Mouse (Mus musculus) CH12.LX (cell line): ENCODE results near the gene Ap2b1. TPM values are rescaled to one million over a fixed set of nuclear protein-coding genes. Genes with fewer than 3 reads are reported as not detected.

Experiments
- DNase-seq: peaks from one replicate; pipeline ENCODE4 v3.0.0-alpha.2; 2013; ENCODE audit errors: extremely low read depth
- H3K27ac ChIP-seq: 2 replicates; pipeline ENCODE4 v1.5.1; 2012; ENCODE audit warnings: low read depth, mild to moderate bottlenecking, control low read depth, moderate library complexity; ENCODE audit not compliant: insufficient read depth
- H3K27me3 ChIP-seq: replicated peaks from 2 replicates; pipeline ENCODE3; 2012; ENCODE audit warnings: inconsistent platforms
- H3K36me3 ChIP-seq, 2 experiments: replicated peaks in 1 of 2; 2 replicates each; pipeline versions ENCODE3 to v1.6.1; 2012; ENCODE audit warnings: inconsistent platforms in 1 of 2, low read length in 1 of 2, mild to moderate bottlenecking in 1 of 2, mixed read lengths in 1 of 2, moderate library complexity in 1 of 2; ENCODE audit not compliant: control insufficient read depth in 1 of 2, insufficient read depth in 1 of 2
- H3K4me1 ChIP-seq, 2 experiments: 2 replicates each; pipeline ENCODE4 v1.6.1; 2012; ENCODE audit warnings: inconsistent platforms in 1 of 2, moderate library complexity in 1 of 2; ENCODE audit not compliant: insufficient read depth in 2 of 2, control insufficient read depth in 1 of 2
- H3K4me2 ChIP-seq: 2 replicates; pipeline ENCODE4 v1.6.1; 2012; ENCODE audit warnings: low read depth, mild to moderate bottlenecking, control low read depth; ENCODE audit not compliant: poor library complexity, insufficient read depth, severe bottlenecking
- H3K4me3 ChIP-seq, 3 experiments: fragments of 150-350 bp in 1 of 3; sonication (generic) in 1 of 3; replicated peaks in 1 of 3; 2 replicates each; pipeline versions ENCODE3 to v1.5.1; 2011 to 2012; ENCODE audit warnings: low read depth in 2 of 3, low read length in 2 of 3, mild to moderate bottlenecking in 2 of 3, moderate library complexity in 2 of 3, control low read depth in 1 of 3, improper control_type of control experiment in 1 of 3, inconsistent platforms in 1 of 3, mixed read lengths in 1 of 3; ENCODE audit not compliant: poor library complexity in 1 of 3
- H3K79me2 ChIP-seq: replicated peaks from 2 replicates; pipeline ENCODE4 v1.6.1; 2012; ENCODE audit warnings: mild to moderate bottlenecking, moderate library complexity; ENCODE audit not compliant: control insufficient read depth, poor library complexity, insufficient read depth, severe bottlenecking; ENCODE audit errors: extremely low read depth
- H3K9ac ChIP-seq: 2 replicates; pipeline ENCODE4 v1.6.1; 2012; ENCODE audit warnings: low read depth, mild to moderate bottlenecking, control low read depth, moderate library complexity; ENCODE audit not compliant: insufficient read depth
- H3K9me3 ChIP-seq: replicated peaks from 2 replicates; pipeline ENCODE3; 2012; ENCODE audit warnings: low read length, inconsistent platforms, mixed read lengths
- BHLHE40 ChIP-seq: IDR thresholded peaks from 2 replicates; pipeline ENCODE4 v1.6.1; 2011; ENCODE audit warnings: mild to moderate bottlenecking, low read depth, low read length, improper control_type of control experiment
- CHD1 ChIP-seq: IDR thresholded peaks from 2 replicates; pipeline ENCODE4 v1.6.1; 2012; ENCODE audit warnings: low read depth, low read length, improper control_type of control experiment, inconsistent platforms
- CTCF ChIP-seq, 2 experiments: IDR thresholded peaks in 1 of 2; conservative IDR thresholded peaks in 1 of 2; 2 replicates each; pipeline ENCODE4 v1.5.1; 2011 to 2012; ENCODE audit warnings: low read depth in 2 of 2, low read length in 2 of 2, improper control_type of control experiment in 1 of 2, inconsistent platforms in 1 of 2, mild to moderate bottlenecking in 1 of 2, moderate library complexity in 1 of 2
- E2F4 ChIP-seq: IDR thresholded peaks from 2 replicates; pipeline ENCODE4 v1.6.1; 2011; ENCODE audit warnings: low read depth, low read length, improper control_type of control experiment; ENCODE audit not compliant: insufficient replicate concordance
- ELF1 ChIP-seq: IDR thresholded peaks from 2 replicates; pipeline ENCODE4 v1.6.1; 2014; ENCODE audit warnings: low read depth, mild to moderate bottlenecking, inconsistent platforms, low read length, improper control_type of control experiment
- ETS1 ChIP-seq: conservative IDR thresholded peaks from 2 replicates; pipeline ENCODE4 v1.6.1; 2012; ENCODE audit warnings: low read depth, mild to moderate bottlenecking, inconsistent platforms, low read length, improper control_type of control experiment, moderate library complexity
- GABPA ChIP-seq: IDR thresholded peaks from 2 replicates; pipeline ENCODE4 v1.6.1; 2012; ENCODE audit warnings: low read depth, low read length, improper control_type of control experiment, inconsistent platforms; ENCODE audit not compliant: insufficient replicate concordance
- HCFC1 ChIP-seq: IDR thresholded peaks from 2 replicates; pipeline ENCODE4 v1.6.1; 2012; ENCODE audit warnings: low read depth, mild to moderate bottlenecking, inconsistent platforms, low read length, improper control_type of control experiment
- IRF4 ChIP-seq: IDR thresholded peaks from 2 replicates; pipeline ENCODE4 v1.6.1; 2014; ENCODE audit warnings: low read depth, mild to moderate bottlenecking, inconsistent platforms, low read length, improper control_type of control experiment
- JUN ChIP-seq: IDR thresholded peaks from 2 replicates; pipeline ENCODE4 v1.6.1; 2011; ENCODE audit warnings: low read depth, mild to moderate bottlenecking, low read length, improper control_type of control experiment, moderate library complexity; ENCODE audit not compliant: insufficient read depth
- JUND ChIP-seq: conservative IDR thresholded peaks from 2 replicates; pipeline ENCODE4 v1.6.1; 2011; ENCODE audit warnings: low read depth, low read length, improper control_type of control experiment
- MAFK ChIP-seq: IDR thresholded peaks from 2 replicates; pipeline ENCODE4 v1.6.1; 2011; ENCODE audit warnings: low read length, improper control_type of control experiment; ENCODE audit not compliant: insufficient replicate concordance
- MAX ChIP-seq: IDR thresholded peaks from 2 replicates; pipeline ENCODE4 v1.6.1; 2011; ENCODE audit warnings: low read length, improper control_type of control experiment
- MAZ ChIP-seq: IDR thresholded peaks from 2 replicates; pipeline ENCODE4 v1.6.1; 2012; ENCODE audit warnings: low read depth, mild to moderate bottlenecking, inconsistent platforms, low read length, improper control_type of control experiment, moderate library complexity
- MEF2A ChIP-seq: IDR thresholded peaks from 2 replicates; pipeline ENCODE4 v1.6.1; 2014; ENCODE audit warnings: low read depth, mild to moderate bottlenecking, inconsistent platforms, low read length, improper control_type of control experiment, borderline replicate concordance
- MYC ChIP-seq: IDR thresholded peaks from 2 replicates; pipeline ENCODE4 v1.6.1; 2011; ENCODE audit warnings: low read depth, mild to moderate bottlenecking, improper control_type of control experiment, low read length
- NELFE ChIP-seq: IDR thresholded peaks from 2 replicates; pipeline ENCODE4 v1.6.1; 2011; ENCODE audit warnings: low read depth, low read length, improper control_type of control experiment
- NRF1 ChIP-seq: IDR thresholded peaks from 2 replicates; pipeline ENCODE4 v1.6.1; 2014; ENCODE audit warnings: low read depth, mild to moderate bottlenecking, inconsistent platforms, low read length, improper control_type of control experiment, moderate library complexity
- PAX5 ChIP-seq: IDR thresholded peaks from 2 replicates; pipeline ENCODE4 v1.6.1; 2012; ENCODE audit warnings: low read length, inconsistent platforms, mixed read lengths
- POLR2A ChIP-seq: IDR thresholded peaks from 2 replicates; pipeline ENCODE4 v1.6.1; 2011; ENCODE audit warnings: low read depth, mild to moderate bottlenecking, improper control_type of control experiment, low read length
- POLR2AphosphoS2 ChIP-seq: IDR thresholded peaks from 2 replicates; pipeline ENCODE4 v1.6.1; 2011; ENCODE audit warnings: low read depth, low read length, improper control_type of control experiment
- RAD21 ChIP-seq: IDR thresholded peaks from 2 replicates; pipeline ENCODE4 v1.6.1; 2011; ENCODE audit warnings: low read depth, mild to moderate bottlenecking, low read length, improper control_type of control experiment, moderate library complexity
- SIN3A ChIP-seq: IDR thresholded peaks from 2 replicates; pipeline ENCODE4 v1.6.1; 2012; ENCODE audit warnings: low read length, improper control_type of control experiment, inconsistent platforms
- TBP ChIP-seq: conservative IDR thresholded peaks from 2 replicates; pipeline ENCODE4 v1.6.1; 2011; ENCODE audit warnings: low read depth, low read length, improper control_type of control experiment
- USF1 ChIP-seq: IDR thresholded peaks from 2 replicates; pipeline ENCODE4 v1.6.1; 2014; ENCODE audit warnings: low read depth, mild to moderate bottlenecking, inconsistent platforms, low read length, improper control_type of control experiment
- ZC3H11A ChIP-seq: IDR thresholded peaks from 2 replicates; pipeline ENCODE4 v1.6.1; 2012; ENCODE audit warnings: low read depth, mild to moderate bottlenecking, inconsistent platforms, low read length, improper control_type of control experiment
- ZKSCAN1 ChIP-seq: IDR thresholded peaks from 2 replicates; pipeline ENCODE4 v1.6.1; 2012; ENCODE audit warnings: low read depth, inconsistent platforms, low read length, improper control_type of control experiment, borderline replicate concordance
- ZNF384 ChIP-seq: IDR thresholded peaks from 2 replicates; pipeline ENCODE4 v1.6.1; 2012; ENCODE audit warnings: low read depth, low read length, improper control_type of control experiment, inconsistent platforms
- dilution Hi-C: fragments of 300-500 bp; cut with MboI; formaldehyde crosslinking; loops from 2 replicates; pipeline ENCODE4 v1.14.3; 2020; ENCODE audit warnings: low sequenced_read_pairs; ENCODE audit not compliant: extremely low pct_unique_long_range_greater_than_20kb, extremely low pct_ligation_motif_present
- in situ Hi-C: fragments of 300-500 bp; cut with MboI; formaldehyde crosslinking; loops from 3 replicates; pipeline ENCODE4 v1.14.3; 2019; ENCODE audit warnings: low sequenced_read_pairs, low pct_ligation_motif_present, low pct_unique_long_range_greater_than_20kb, mixed read lengths
- polyA plus RNA-seq: library from polyadenylated mRNA; unstranded; fragments of >175 nt; gene quantifications from 2 replicates; pipeline ENCODE4 v1.2.1, GENCODE M21; 2012; ENCODE audit warnings: low read depth; ENCODE audit not compliant: insufficient read length
- total RNA-seq, 2 experiments: library from RNA; depleted of rRNA; stranded (reverse); fragments of 300-350 nt in 1 of 2; fragments of >200 nt in 1 of 2; gene quantifications; 2 replicates each; pipeline ENCODE4 v1.2.3; 2012 to 2014

Ap2b1 gene
- total and polyA plus RNA-seq, 3 experiments, result 58.3 to 78.8 (median 59.1) TPM

DNA sequence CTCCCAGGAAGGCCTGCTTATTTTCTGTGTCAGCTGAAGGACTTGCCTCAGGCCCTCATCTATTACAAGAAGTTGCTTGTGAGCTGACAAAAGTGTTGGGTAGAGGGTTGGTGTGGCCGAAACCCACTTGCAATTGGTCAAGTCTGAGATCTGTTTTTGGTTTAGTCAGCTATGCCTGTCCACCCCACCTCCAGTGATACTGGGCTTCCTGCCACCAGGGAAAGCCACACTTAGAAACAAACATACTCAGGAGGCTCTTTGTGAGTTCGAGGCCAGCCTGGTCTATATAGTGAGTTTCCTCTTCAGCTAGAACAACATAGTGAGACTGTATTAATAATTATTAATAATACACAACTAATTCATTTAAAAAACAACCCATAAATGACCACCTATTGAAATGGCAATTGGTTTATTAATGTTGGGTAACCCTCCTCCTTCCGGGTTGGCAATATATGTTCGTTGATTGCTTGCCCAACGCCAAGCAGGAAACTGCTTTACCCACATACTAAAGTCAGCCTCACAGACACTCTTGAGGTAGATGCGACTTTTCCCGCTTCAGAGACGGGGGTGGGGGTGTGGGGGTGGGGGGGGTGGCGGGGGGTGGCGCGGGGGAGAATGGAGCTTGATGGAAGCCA is 140.7 kb downstream of the Ap2b1 start:
- TF ChIP-seq ELF1 (peak; percentile 70), NRF1 (no peak), POLR2AphosphoS2 (no peak)
- DNase-seq, result no peak
- peak overlapping the region in 1 of 3 experiments; percentile 16 for H3K4me3 ChIP-seq
- no peaks in the 10 kb centered on the region for H3K79me2 ChIP-seq
- in situ Hi-C loops (loop anchor here (10.0 kb wide), 2 partner anchors 195 to 295 kb away; no protein-coding TSS in a partner anchor), dilution Hi-C loops (no loop called here)
- H3K36me3 ChIP-seq, result no peaks in the 10 kb centered on the region
- peaks cover 70% of the 10 kb centered on the region for H3K27me3 ChIP-seq
- no peak overlapping the region for H3K27ac ChIP-seq
- peaks cover 10% of the 10 kb centered on the region for H3K9me3 ChIP-seq
- H3K9ac ChIP-seq, result peak overlapping the region; percentile 41; the same call in 1 of the 2 replicates
- H3K4me2 ChIP-seq, result peak overlapping the region; percentile 44
- peaks cover 3 to 6% of the 10 kb centered on the region in 2 experiments; a peak in 3 of 4 replicates for H3K4me1 ChIP-seq

DNA sequence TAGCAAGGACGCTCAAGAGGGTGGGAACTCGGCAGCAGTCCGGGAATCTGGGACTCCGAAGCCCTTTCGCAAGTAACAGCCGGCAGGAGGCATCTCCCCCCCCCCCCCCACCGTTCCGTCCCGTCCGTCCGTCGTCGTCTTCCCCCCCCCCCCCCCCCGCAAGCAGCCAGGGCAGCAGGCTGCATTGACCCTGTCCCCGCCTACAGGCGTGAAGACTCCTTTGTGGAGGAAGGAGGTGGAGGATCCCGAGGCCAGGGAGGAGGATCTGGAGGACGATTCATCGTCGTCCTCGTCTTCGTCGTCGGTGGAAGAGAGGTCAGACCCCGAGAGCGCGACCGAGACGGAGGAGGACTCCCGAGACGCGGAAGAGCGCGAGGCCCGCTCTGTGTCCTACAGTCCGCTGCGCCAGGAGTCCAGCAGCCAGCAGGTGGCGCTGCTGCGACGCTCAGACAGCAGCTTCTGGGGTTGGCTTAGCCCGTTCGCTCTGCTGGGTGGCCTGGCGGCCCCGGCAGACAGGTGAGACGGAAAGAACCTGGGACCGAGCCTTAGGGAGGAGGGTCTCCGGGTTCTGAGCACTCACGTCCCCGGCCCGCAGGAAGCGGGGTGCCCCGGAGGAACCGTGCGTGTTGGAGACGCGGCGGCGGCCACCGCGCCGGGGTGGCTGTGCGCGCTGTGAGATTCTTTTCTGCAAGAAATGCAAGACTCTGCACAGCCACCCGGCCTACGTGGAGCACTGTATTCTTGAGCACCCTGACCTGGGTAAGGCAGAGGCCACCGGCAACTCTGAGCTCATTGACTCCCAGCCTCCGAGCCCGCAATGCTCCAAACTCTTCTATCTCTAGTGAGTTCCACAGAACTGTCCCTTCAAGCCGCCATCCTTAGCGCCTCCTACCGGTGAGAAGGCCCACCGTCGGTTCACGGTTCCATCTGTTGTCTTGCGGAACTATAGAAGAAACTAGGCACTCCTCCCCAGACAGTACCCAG is 141.5 kb downstream of the Ap2b1 start:
- peak; percentile 96 for DNase-seq
- no peaks in the 10 kb centered on the region for H3K36me3 ChIP-seq
- H3K4me1 ChIP-seq, result peaks cover 3 to 6% of the 10 kb centered on the region in 2 experiments; a peak in 3 of 4 replicates
- peaks cover 17% of the 10 kb centered on the region for H3K9me3 ChIP-seq
- peak overlapping the region; percentile 70 for H3K4me2 ChIP-seq
- dilution Hi-C loops (no loop called here), in situ Hi-C loops (loop anchor here (10.0 kb wide), 2 partner anchors 194 to 294 kb away; no protein-coding TSS in a partner anchor)
- H3K4me3 ChIP-seq, result peak overlapping the region; percentile 58 to 70 (median 62)
- peak overlapping the region; percentile 41; the same call in 1 of the 2 replicates for H3K9ac ChIP-seq
- H3K27ac ChIP-seq, result no peak overlapping the region
- H3K79me2 ChIP-seq, result no peaks in the 10 kb centered on the region
- H3K27me3 ChIP-seq, result peaks cover 66% of the 10 kb centered on the region
- no peak for TF ChIP-seq JUN
- no peak for TF ChIP-seq GABPA
- peak; percentile 92 for TF ChIP-seq ELF1
- TF ChIP-seq RAD21, result peak; percentile 94
- TF ChIP-seq CHD1, result no peak
- peak; percentile 55; the same call in 1 of the 2 replicates for TF ChIP-seq MEF2A
- TF ChIP-seq JUND, result no peak
- peak; percentile 79 for TF ChIP-seq MAX
- TF ChIP-seq E2F4, result no peak
- peak; percentile 85 to 99 for TF ChIP-seq CTCF (conservative IDR thresholded peaks at IDR 0.05 in 1 of 2, IDR thresholded peaks at IDR 0.05 in 1 of 2; ENCODE audit: low read depth in 2 of 2, low read length in 2 of 2)
- TF ChIP-seq NELFE, result peak; percentile 78
- TF ChIP-seq ZNF384, result 0 out of 2 replicates have a peak, but pooled peaks have one; percentile 29
- TF ChIP-seq MAZ, result peak; percentile 57; the same call in 1 of the 2 replicates
- no peak for TF ChIP-seq ZKSCAN1
- peak; percentile 78 for TF ChIP-seq IRF4
- no peak for TF ChIP-seq POLR2AphosphoS2
- no peak for TF ChIP-seq PAX5
- peak; percentile 40 for TF ChIP-seq ZC3H11A
- no peak for TF ChIP-seq USF1
- TF ChIP-seq POLR2A, result peak; percentile 59
- TF ChIP-seq MYC, result peak; percentile 65; the same call in 1 of the 2 replicates
- 0 out of 2 replicates have a peak, but pooled peaks have one; percentile 10 for TF ChIP-seq BHLHE40
- no peak for TF ChIP-seq MAFK
- TF ChIP-seq TBP, result no peak
- peak; percentile 84 for TF ChIP-seq SIN3A
- peak; percentile 10; the same call in 1 of the 2 replicates for TF ChIP-seq HCFC1
- TF ChIP-seq ETS1, result no peak; the same call in 1 of the 2 replicates
